Mouse (Mus musculus) cerebellum, adult 18-20 months (tissue): Measurements from ENCODE around the gene Smg6.

Source experiments
- DNase-seq, 2 experiments: peaks; one replicate each; pipeline ENCODE4 v3.0.0; 2021

Smg6 gene

DNA sequence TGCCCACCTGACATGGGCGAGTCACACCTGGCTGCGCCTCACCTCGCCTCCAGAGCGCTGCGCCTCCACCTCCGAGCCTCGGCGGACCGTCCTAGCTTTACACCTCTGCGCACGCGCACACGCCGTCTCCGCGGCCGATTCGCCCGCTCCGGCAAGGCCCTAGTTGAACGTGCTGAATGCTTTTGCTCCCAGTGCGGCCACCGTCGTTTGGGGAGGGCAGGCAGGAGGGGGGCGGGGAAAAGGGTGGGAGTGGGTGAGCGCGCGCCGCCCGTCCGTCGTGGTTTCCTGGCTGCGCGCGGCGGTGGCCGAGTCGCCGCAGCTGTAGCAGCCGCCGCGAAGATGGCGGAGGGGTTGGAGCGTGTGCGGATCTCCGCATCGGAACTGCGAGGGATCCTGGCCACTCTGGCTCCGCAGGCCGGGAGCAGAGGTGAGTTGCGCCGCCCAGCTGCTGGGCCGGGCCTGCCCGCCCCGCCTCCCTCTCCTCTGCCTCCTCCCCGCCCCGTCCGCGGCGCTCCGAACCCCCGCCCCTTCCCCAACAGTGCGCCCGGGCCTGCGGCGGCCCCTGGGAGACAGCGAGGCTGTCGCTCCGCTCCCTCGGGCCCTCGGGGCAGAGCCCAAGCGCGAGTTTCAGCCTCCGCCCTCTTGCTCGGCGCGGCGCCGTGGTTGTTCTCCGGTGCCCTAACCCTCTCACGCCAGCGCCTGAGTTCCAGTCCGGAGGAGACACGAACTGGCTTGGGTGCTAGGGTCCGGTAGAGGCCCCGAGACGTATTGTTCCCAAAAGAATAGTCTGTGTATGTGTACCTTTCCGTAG is at the start of gene Smg6, which contains the start of gene Srr:
Gene Smg6 (plus strand): TSS at position 247 of the 811 bp plus-strand sequence.
Gene Srr (minus strand): TSS at position 372 of the 811 bp plus-strand sequence.
- DNase-seq: peak; percentile 94 to 95

DNA sequence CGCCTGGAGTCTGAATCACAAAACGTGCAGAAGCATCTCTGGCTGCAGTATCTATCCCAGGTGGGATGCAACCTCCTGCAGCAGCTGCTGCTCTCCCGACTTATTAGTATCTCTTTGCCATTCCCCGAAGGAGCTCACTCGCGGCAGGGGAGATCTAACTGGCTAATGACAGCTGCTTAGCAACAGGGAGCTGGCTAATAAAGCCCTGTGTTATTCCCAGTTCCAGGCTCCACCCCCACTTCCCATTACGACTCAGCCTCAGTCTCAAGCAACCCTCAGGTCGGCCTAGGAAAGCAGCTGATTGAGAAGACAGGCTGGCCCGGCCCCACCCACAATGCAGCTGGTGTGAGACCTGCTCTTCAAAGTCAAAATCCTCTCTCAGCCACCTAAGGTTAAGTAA is 48.8 kb upstream of the Smg6 start:
- DNase-seq: peak; percentile 65 to 73

DNA sequence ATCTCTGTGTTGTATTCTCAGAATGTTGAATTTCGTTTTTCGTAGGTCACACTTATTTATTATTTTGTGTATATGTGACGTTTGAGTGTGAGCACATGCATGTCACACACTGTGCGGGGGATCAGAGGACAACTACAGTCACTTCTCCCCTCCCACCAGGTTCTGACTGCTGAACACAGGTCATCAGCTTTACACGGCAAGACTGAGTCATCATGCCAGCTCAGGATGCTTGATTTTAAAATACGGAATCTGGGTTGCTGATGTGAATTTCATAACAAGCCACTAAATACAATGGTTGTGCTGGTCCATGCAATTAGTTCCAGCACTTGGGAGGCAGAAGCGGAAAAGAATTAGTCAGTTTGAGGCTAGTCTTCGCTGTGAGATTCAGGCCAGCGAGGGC is 44.6 kb upstream of the Smg6 start:
- DNase-seq: no peak

DNA sequence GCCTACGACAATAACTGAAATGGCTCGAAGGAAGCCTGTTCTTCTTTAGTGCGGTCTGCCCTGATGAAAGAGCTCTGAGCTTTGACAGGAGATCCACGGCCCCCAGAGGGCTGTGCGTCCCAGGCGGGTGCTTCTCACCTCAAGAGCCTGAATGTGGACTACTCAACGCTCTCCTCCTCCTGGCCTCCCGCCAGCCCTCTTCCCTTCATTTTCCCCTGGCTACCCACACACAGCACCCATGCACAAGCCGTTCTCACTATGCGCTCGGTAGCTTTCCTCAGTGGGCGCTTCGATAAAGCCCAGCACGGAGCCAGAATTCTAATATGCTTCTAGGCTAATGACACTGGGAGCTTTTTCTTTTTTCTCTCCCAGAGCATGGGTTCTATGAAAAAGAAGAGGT is 43.6 kb upstream of the Smg6 start:
- no peak for DNase-seq

DNA sequence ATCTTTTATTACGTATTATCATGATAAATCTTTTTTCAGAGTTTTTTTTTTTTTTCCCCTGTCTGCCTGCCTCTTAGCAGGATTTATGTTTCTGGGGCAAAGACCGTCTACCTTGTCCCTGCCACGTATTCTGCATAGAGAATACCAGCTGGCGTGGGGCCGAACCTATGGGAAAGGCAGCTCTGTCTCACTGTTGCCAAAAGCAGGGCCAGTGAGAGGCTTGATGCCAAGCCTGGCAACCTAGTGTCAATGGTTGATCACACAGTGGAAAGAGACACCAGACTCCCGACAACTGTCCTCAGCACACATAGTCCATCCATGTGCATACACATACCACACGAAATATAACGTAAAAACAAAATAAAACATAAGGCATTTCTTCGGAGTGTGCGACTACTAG is 42.5 kb upstream of the Smg6 start:
- DNase-seq: peak; percentile 73 to 76

DNA sequence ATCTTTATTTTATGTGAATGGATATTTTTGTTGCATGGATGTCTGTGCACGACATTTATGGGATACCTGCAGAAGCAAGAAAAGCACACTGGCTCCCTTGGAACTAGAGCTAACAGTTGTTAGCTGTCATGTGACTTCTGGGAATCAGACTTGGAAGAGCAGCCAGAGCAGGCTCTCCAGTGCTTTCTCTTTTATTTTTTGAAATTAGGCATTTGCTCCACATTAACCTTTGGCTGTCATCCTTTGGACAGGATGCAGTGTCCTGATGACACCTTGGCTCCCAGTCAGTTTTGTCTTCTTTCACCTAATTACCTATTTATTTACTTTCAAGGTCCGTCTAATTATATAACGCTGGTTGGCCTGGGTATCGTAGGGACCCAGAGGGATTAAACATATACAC is 31.0 kb upstream of the Smg6 start:
- no peak for DNase-seq

DNA sequence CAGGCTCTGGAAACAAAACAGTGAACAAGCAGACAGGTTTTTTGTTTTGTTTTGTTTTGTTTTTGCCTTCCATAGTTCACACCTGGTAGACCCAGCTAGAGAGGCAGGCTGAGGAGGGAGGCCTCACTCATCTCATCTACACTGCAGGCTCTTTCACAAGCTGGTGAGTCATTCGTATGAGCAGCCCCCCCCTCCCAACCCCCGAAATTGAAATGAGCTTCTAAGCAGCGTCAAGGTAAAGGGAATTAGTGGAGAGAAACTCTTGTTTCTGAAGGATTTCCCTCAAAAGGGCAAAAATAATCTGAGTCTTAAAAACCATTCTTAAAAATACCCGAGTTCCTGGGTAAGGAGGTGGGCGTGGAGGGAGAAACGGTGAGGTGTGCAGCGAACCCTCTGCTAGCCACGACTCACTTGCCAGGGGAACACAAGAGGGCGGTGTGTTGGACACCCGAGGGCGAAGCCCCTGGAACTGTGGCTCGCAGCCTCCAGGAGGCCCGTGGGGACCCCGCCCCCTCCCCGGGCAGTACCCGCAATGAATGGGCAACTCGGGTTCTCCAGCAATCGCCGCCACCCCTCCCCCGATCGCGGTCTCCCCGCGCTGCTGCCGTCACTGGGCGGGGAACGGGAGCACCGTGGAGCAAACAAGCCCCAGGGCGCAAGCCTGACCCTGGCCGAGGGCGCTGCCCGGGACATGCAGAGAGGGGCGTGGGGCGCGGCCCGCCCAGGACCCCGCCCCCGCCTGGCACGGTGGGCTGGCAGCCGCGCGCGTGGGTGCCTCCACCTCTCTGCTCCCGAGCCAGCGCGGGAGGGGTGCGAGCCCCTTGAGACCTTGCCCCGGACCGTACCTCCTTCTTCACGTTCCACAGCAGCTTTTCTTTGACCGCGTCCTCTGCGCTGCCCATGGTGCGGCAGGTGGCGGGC is 29.4 kb upstream of the Smg6 start:
- DNase-seq: peak; percentile 52 to 66

DNA sequence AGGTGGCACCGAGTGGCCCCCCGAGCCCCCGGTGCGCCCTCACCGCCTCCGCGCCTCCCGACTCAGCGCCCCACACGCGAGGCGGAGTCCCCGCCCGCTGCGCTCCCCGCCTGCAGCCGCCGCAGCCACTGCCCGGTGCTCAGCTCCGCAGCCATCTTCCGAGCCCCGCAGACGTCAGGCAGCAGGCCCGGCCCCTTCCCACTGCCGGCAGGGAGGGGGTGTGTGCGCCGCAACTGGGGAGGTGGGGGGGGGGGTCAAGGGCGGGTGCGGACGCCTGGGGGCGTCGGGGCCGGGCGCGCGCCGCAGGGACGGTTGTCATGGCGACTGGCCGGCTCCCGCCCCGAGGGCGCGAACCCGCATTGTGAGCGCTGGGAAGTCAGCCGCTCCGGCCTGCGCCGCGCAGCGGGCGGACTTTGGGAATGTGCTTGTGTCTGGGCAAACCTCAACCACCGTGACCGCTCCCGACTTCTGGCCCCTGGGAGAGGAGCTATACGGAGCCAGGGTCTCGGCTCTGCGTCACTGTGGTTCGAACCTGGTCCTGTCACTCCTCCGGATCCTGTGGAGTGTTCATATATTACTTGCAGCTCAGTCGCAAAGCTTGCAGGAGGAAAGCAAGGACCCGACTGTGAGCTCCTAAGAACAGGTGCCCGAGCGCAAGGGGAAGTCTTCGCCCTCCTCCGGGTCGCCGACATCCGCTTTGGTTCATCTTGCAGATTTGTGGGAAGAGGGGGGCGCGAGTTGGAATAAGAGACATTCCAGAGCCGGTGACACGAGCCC is 28.5 kb upstream of the Smg6 start, which contains the start of gene Sgsm2:
Gene Sgsm2 (minus strand): TSS at position 160 of the 777 bp plus-strand sequence.
- peak in 1 of 2 experiments; percentile 52 for DNase-seq

DNA sequence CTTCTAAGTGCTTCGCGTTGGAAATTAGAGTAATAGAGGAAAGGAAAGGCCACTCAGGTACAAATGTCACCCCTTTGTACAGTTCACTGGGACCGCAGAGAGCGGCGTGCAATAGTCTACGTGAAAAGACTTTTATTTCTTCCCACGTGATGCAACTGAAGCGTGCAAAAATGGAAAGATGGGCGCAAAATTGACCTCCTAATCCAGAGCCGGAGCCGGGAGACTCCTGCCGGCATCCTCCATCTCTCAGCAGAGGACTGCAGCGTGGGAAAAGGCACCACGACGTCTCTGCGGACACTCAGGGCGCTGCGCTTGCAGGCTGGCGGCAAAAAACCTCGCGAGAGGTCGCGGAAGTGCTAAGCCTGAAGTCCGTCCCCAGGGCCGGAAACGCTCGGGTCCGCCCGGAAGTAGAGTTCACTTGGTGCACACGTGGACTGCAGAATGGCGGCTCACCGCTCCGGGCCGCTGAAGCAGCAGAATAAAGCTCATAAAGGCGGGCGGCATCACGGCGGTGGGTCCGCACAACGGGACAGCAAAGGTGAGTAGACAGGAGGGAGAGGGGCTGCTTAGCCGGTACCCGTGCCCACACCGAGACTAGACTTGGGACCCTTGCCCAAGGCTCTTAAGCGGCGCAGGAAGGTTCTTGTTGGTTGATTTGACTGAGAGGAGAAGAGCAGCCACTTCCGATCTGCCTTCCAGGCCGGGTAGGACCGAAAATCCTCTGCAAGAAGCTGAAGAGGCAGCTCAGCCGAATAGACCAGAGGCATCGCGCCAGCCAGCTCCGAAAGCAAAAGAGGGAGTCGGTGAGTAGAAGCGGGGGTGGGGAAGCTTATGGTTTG is 27.7 kb upstream of the Smg6 start, which contains the start of gene Tsr1:
Gene Tsr1 (plus strand): TSS at position 394 of the 839 bp plus-strand sequence.
- peak; percentile 86 to 90 for DNase-seq

DNA sequence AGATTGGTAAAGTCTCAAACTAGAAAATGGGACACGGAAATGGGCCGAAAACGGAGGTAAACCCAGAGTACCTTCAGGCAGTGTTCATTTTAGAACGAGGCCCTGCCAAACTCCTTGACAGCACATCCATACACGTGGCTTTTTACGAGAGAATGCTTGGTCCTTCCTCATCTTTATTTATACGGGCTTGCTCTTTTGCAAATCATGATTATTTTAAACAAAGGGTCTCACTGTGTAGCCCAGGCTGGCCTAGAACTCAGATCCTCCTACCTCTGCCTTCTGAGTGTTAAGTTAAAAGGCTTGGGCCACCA is 27.2 kb upstream of the Smg6 start:
- DNase-seq: no peak

DNA sequence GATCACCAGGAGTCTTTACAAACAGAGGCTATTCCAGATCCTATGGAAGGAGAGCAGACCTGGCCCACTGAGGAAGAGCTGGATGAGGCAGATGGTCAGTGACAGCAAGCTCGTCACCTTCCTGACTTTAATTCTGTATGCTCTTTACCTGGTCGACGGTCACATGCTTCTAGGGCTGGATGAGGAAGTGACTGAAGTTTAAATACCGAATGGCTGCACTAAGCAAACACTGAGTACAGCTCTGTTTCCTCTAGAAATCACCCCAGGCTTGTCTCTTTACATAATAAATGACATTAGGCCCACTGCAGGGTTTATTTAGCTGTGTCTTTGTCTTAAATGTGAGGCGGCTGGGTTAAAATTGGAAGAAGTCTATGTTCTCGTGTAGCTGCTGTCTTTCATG is 24.1 kb upstream of the Smg6 start:
- DNase-seq: no peak

DNA sequence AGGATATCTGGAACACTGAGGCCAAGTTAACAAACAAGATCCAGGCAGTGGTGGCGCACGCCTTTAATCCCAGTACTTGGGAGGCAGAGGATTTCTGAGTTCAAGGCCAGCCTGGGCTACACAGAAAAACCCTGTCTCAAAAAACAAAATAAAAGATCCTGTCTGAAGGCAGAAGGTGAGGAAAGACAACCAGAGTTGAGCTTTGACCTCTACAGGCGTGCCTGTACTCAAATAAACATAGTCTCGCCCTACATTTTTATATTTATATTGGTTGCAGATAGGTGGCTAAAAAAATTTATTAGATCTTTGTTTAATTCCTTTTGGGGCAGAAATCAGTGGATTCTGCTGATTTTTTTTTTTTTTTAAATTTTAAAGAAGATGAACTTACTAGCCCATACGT is 23.2 kb upstream of the Smg6 start:
- no peak for DNase-seq

DNA sequence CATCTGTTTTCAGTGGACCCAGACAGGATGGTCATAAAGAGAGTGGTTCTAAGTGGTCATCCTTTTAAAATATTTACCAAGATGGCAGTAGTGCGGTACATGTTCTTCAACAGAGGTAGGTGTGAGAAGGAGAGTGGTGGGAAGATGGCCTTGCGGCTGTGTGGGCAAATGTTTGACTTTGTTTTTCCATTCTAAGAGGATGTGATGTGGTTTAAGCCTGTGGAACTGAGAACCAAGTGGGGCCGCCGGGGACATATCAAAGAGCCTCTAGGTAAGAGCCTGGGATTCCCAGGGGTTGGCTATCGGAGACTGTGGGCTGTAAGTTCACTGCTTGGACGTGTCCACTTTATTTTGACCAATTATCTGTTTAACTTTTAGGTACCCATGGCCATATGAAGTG is 17.8 kb upstream of the Smg6 start:
- DNase-seq: no peak

DNA sequence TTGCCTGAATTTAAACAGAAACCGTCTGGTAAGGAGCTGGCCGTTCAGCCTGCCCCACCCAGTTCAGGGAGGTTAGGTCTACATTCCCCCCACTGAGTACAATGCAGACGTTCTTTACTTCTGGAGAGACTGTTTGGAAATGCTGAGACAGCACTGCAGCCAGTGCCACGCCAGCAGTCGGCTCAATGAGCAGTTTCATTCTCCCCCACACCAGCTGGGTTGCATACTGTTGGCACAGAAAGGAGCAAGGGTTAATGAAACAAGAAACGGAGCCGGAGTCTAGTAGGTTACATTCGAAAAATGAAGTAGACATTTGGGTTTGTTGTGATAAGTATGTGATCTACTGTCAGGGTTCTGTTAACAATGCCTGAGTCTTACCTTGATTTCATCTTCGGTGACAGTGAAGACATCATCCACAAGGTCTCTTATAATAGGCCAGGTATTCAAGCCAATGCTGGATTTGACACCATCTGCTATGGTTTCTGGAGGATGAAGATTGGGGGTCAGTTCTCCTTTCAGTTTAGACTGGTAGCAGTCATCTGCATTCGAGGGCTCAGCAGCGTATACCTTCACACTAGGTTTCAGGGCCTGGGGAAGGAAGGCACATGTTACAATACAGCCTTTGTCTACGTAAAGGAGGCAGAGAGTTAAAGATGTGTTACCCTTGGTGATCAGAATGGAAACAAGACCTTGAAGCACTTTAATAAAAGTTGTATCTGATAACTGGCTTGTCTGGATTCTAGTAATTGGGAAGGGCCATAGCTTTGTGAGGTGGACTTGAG is 16.8 kb upstream of the Smg6 start:
- DNase-seq: no peak

DNA sequence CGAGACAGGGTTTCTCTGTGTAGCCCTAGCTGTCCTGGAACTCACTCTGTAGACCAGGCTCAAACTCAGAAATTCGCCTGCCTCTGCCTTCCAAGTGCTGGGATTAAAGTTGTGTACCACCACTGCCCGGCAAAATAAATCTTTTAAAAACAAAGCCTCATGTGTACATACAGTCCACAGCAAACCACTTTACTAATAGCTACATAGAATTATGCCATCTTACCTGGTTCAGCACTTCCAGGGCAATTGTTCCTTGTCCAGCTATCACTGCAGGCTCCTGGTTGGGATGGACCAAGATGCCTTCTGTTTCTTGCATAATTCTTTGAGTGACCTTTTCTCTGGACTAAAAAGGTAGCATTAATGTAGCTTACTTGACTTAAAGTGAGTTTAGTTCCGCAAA is 15.6 kb upstream of the Smg6 start:
- DNase-seq: no peak

DNA sequence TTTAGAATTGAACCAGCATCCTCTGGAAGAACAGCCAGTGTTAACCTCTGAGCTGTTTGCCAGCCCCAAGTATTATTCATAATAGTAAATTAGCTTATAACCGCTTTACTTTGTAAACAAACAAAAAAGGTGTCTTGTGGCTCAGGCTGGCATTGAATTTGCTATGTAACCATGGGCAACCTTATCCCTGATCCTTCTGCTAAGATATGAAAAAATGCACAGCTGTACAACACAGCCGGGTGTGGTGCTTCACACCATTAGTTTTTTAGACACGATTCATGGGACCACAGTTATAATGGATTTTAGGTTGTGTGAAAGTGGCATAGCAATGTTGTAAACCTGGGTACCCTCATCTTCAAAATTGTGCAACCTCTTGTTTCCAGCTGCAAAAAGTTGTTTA is 13.1 kb upstream of the Smg6 start:
- no peak for DNase-seq

DNA sequence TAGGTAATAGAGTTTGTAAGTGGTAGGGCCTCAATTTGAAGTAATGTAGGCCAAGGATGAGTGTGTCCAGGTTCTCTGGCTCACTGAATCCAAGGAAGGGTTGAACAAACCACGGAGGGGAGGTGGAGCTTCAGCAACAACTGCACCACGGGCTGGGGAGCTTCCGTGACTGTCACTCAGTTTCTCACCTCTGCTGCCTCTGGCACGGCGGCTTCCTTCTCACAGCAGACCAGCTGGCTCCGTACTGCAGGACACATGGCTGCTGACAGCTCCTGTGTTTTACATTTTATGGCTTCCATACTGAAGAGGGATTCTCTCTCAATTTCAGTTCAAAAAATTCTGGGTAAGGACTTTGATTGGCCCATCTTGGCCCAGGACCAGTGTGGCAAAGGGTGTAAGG is 6.4 kb upstream of the Smg6 start:
- no peak for DNase-seq

DNA sequence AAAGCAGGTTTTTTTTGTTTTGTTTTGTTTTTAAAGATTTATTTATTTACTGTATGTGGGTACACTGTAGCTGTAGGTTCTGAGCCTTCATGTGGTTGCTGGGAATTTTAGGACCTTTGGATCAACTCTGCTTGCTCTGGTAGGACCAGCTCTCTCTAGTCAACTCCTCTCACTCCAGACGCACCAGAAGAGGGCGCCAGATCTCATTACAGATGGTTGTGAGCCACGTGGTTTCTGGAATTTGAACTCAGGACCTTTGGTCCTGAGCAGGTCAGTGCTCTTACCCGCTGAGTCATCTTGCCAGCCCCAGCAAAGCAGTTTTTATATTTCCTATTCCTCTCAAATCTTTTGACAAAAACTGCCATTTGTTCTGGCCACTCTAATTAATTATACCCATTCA is 1.5 kb upstream of the Smg6 start:
- DNase-seq: peak; percentile 30 to 36

DNA sequence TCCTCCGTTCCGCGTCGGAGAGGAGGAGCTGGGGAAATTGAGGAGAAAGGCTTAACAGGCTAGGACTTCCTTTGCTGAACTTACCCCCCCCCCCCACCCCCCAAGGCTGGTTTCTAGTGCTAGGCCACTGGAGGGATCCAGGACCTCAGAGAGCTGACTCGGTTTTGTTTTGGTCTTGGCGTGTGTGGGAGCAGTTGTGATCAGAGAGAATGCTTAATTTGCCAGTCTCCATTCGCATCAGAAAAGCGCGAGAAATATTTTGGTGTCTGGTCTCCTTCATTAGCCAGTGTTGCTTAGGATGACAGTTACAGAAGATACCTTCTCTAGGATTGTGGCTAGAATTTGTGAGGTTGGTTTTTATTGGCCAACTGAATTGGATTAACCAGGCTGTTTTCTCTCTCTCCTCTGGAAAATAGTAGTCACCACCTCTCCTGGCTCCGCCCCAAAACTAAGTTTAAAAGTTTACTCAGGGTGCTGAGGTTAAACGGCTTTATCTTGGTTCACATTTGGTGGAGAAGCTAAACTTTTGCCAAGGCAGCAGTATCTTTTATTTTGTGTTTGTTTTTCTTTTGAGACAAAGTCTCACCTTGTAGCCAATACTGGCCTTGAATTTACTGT is 874 bp downstream of the Smg6 start:
- no peak for DNase-seq

DNA sequence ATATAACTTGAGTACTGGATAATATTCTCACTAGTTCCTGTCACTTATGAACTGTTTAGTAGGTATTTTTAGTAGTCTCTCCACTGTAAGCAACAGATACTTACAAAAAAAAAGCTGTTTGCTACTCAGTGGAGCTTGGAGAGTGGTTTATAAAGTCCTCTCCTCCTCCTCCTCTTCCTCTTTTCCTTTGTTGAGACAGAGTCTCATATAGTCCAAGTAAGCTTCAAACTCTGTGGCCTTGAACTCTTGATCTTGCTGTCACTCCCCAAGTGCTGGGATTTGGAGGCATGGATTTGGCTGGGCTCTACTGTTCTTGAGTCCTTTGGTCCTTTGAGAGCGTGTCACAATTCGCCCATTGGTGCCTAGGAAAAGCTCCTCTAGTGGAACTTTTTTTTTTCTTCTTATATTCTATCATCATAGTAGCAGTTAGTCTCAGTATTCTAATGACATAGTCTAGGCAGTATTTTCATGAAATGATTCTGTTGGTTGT is 1.7 kb downstream of the Smg6 start:
- no peak for DNase-seq

DNA sequence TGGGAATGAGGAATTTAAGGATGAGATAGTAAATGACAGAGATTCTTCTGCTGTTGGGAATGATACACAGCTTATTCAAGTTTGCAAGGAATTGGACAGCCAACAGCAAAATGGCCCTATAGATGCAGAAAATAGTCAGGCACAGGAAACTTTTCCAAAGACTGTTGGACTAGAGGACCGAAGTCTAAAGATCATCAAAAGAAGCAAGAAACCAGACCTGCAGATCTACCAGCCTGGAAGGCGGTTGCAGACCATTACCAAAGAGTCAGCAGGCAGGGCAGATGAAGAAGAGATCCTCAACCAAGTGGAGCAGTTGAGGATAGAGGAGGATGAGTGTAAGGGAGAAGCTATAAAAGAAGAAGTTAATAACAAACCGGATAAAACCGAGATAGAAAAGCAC is 3.5 kb downstream of the Smg6 start:
- DNase-seq: no peak
